Mouse (Mus musculus) ES-E14 (cell line): Measurements from ENCODE around the gene Gosr1.

Source experiments
- MAFK ChIP-seq: IDR thresholded peaks from 2 replicates; pipeline ENCODE4 v1.6.1; 2014; ENCODE audit warnings: mild to moderate bottlenecking, low read depth, low read length, inconsistent platforms; ENCODE audit not compliant: insufficient read depth
- ZC3H11A ChIP-seq: IDR thresholded peaks from 2 replicates; pipeline ENCODE4 v1.6.1; 2012; ENCODE audit warnings: low read depth, mild to moderate bottlenecking, inconsistent platforms, low read length, borderline replicate concordance
- ZNF384 ChIP-seq: IDR thresholded peaks from 2 replicates; pipeline ENCODE4 v1.6.1; 2012; ENCODE audit warnings: low read depth, low read length, inconsistent platforms

GRCm38 (mm10) chr11:76717000-76717399 lies 46.4 kb downstream of the Gosr1 start:
- no peak for TF ChIP-seq ZNF384
- TF ChIP-seq MAFK: no peak
- TF ChIP-seq ZC3H11A: no peak
